Mouse (Mus musculus): ENCODE measurements around the gene Wdr64.

- no peak for TF ChIP-seq ZC3H11A (IDR thresholded peaks at IDR 0.05; ENCODE audit: low read depth, low read length)
- no peak for TF ChIP-seq POLR2A (IDR thresholded peaks at IDR 0.05; ENCODE audit: low read depth, low read length)
- TF ChIP-seq RAD21 (IDR thresholded peaks at IDR 0.05; ENCODE audit: low read depth, low read length), result no peak
- no peak for TF ChIP-seq EP300 (IDR thresholded peaks at IDR 0.05; ENCODE audit: low read length)
- TF ChIP-seq ETS1 (conservative IDR thresholded peaks at IDR 0.05; ENCODE audit: low read depth, low read length), result no peak
Measured at GRCm38 (mm10) chr1:175659900-175660299, 38.5 kb upstream of the Wdr64 start.

All from CH12.LX (cell line).